Mouse (Mus musculus): ENCODE results near the gene Ttyh3. TPM values are rescaled to one million over a fixed set of nuclear protein-coding genes. Genes with fewer than 3 reads are reported as not detected.

Ttyh3 gene
- polyA plus RNA-seq, 1 experiment from 2014 or later = 16.3 TPM

GRCm38 (mm10) chr5:140624238-140624637 lies 24.6 kb downstream of the Ttyh3 start:
- no peak overlapping the region for H3K27ac ChIP-seq (ENCODE audit: low read length)
- WGBS = 91% methylated on average over 5 of the region's 5 CpGs
- no peak for ATAC-seq (replicated peaks; ENCODE audit: extremely low read depth, insufficient read depth, low FRiP score)

GRCm38 (mm10) chr5:140623791-140624190 lies 25.0 kb downstream of the Ttyh3 start:
- Histone ChIP-seq H3K4me3 (ENCODE audit: low read length) (no peak overlapping the region), H3K27me3 (ENCODE audit: control insufficient read depth, insufficient read depth, low read length) (no peaks in the 10 kb centered on the region), H3K4me1 (ENCODE audit: control insufficient read depth, insufficient read depth, low read length) (no peaks in the 10 kb centered on the region), H3K27ac (ENCODE audit: low read length) (no peak overlapping the region), H3K36me3 (ENCODE audit: control insufficient read depth, insufficient read depth) (peaks cover 48% of the 10 kb centered on the region), H3K9ac (ENCODE audit: low read length) (no peak overlapping the region), H3K9me3 (replicated peaks; ENCODE audit: control insufficient read depth, low read length) (peaks cover 9% of the 10 kb centered on the region), H3K4me2 (ENCODE audit: low read depth, low read length) (no peak overlapping the region)
- 65% methylated on average over 4 of the region's 4 CpGs for WGBS
- no peak for ATAC-seq (replicated peaks; ENCODE audit: extremely low read depth, insufficient read depth, low FRiP score)

More at GRCm38 (mm10) chr5:140624238-140624637, 24.6 kb downstream of the Ttyh3 start:
- Histone ChIP-seq H3K4me3 (ENCODE audit: low read length) (no peak overlapping the region), H3K9me3 (replicated peaks; ENCODE audit: control insufficient read depth, low read length) (peaks cover 9% of the 10 kb centered on the region), H3K4me1 (ENCODE audit: control insufficient read depth, insufficient read depth, low read length) (no peaks in the 10 kb centered on the region), H3K4me2 (ENCODE audit: low read depth, low read length) (no peak overlapping the region), H3K9ac (ENCODE audit: low read length) (no peak overlapping the region), H3K36me3 (ENCODE audit: control insufficient read depth, insufficient read depth) (peaks cover 52% of the 10 kb centered on the region), H3K27me3 (ENCODE audit: control insufficient read depth, insufficient read depth, low read length) (no peaks in the 10 kb centered on the region)

- 92% methylated on average over 23 of the region's 23 CpGs for WGBS
- no peak overlapping the region for H3K4me3 ChIP-seq (ENCODE audit: low read length)
- H3K9me3 ChIP-seq (replicated peaks; ENCODE audit: control insufficient read depth, low read length) = peaks cover 6% of the 10 kb centered on the region
- H3K4me1 ChIP-seq (ENCODE audit: control insufficient read depth, insufficient read depth, low read length) = no peaks in the 10 kb centered on the region
- no peak overlapping the region for H3K9ac ChIP-seq (ENCODE audit: low read length)
- no peak overlapping the region for H3K27ac ChIP-seq (ENCODE audit: low read length)
- peaks cover 41% of the 10 kb centered on the region for H3K36me3 ChIP-seq (ENCODE audit: control insufficient read depth, insufficient read depth)
- no peaks in the 10 kb centered on the region for H3K27me3 ChIP-seq (ENCODE audit: control insufficient read depth, insufficient read depth, low read length)
- H3K4me2 ChIP-seq (ENCODE audit: low read depth, low read length) = no peak overlapping the region
- ATAC-seq (replicated peaks; ENCODE audit: extremely low read depth, insufficient read depth, low FRiP score) = no peak
These were observed 25.7 kb downstream of the Ttyh3 start for GRCm38 (mm10) chr5:140622978-140623670.

GRCm38 (mm10) chr5:140621517-140621916 lies 27.3 kb downstream of the Ttyh3 start:
- 0 out of 2 replicates have a peak, but pooled peaks cover under 1% of the 10 kb centered on the region for H3K4me1 ChIP-seq (ENCODE audit: control insufficient read depth, insufficient read depth, low read length)
- H3K4me2 ChIP-seq (ENCODE audit: low read depth, low read length) = no peak overlapping the region
- no peak for ATAC-seq (replicated peaks; ENCODE audit: extremely low read depth, insufficient read depth, low FRiP score)
- peaks cover 30% of the 10 kb centered on the region for H3K36me3 ChIP-seq (ENCODE audit: control insufficient read depth, insufficient read depth)
- no peak overlapping the region for H3K4me3 ChIP-seq (ENCODE audit: low read length)
- H3K9ac ChIP-seq (ENCODE audit: low read length) = 0 out of 2 replicates have a peak overlapping the region, but pooled peaks have one; percentile 5
- no peaks in the 10 kb centered on the region for H3K9me3 ChIP-seq (replicated peaks; ENCODE audit: control insufficient read depth, low read length)
- H3K27me3 ChIP-seq (ENCODE audit: control insufficient read depth, insufficient read depth, low read length) = no peaks in the 10 kb centered on the region
- no peak overlapping the region for H3K27ac ChIP-seq (ENCODE audit: low read length)
- 66% methylated on average over 10 of the region's 10 CpGs for WGBS

GRCm38 (mm10) chr5:140621092-140621491 lies 27.7 kb downstream of the Ttyh3 start:
- 0 out of 2 replicates have a peak, but pooled peaks cover 4% of the 10 kb centered on the region for H3K4me1 ChIP-seq (ENCODE audit: control insufficient read depth, insufficient read depth, low read length)
- H3K36me3 ChIP-seq (ENCODE audit: control insufficient read depth, insufficient read depth) = peaks cover 26% of the 10 kb centered on the region
- H3K27me3 ChIP-seq (ENCODE audit: control insufficient read depth, insufficient read depth, low read length) = no peaks in the 10 kb centered on the region
- WGBS = 64% methylated on average over 9 of the region's 9 CpGs
- no peak overlapping the region for H3K4me2 ChIP-seq (ENCODE audit: low read depth, low read length)
- no peak for ATAC-seq (replicated peaks; ENCODE audit: extremely low read depth, insufficient read depth, low FRiP score)
- H3K27ac ChIP-seq (ENCODE audit: low read length) = no peak overlapping the region
- no peaks in the 10 kb centered on the region for H3K9me3 ChIP-seq (replicated peaks; ENCODE audit: control insufficient read depth, low read length)
- no peak overlapping the region for H3K4me3 ChIP-seq (ENCODE audit: low read length)
- H3K9ac ChIP-seq (ENCODE audit: low read length) = no peak overlapping the region

- Histone ChIP-seq H3K36me3 (ENCODE audit: control insufficient read depth, insufficient read depth) (peaks cover 22% of the 10 kb centered on the region), H3K4me3 (ENCODE audit: low read length) (no peak overlapping the region), H3K4me2 (ENCODE audit: low read depth, low read length) (no peak overlapping the region), H3K27me3 (ENCODE audit: control insufficient read depth, insufficient read depth, low read length) (no peaks in the 10 kb centered on the region), H3K9me3 (replicated peaks; ENCODE audit: control insufficient read depth, low read length) (no peaks in the 10 kb centered on the region), H3K4me1 (ENCODE audit: control insufficient read depth, insufficient read depth, low read length) (0 out of 2 replicates have a peak, but pooled peaks cover 4% of the 10 kb centered on the region), H3K27ac (ENCODE audit: low read length) (no peak overlapping the region), H3K9ac (ENCODE audit: low read length) (no peak overlapping the region)
- ATAC-seq (replicated peaks; ENCODE audit: extremely low read depth, insufficient read depth, low FRiP score) = no peak
- WGBS = 56% methylated on average over 7 of the region's 7 CpGs
These were observed 28.7 kb downstream of the Ttyh3 start for GRCm38 (mm10) chr5:140619895-140620736.

GRCm38 (mm10) chr5:140619151-140619771 lies 29.6 kb downstream of the Ttyh3 start:
- no peak for ATAC-seq (replicated peaks; ENCODE audit: extremely low read depth, insufficient read depth, low FRiP score)
- Histone ChIP-seq H3K4me2 (ENCODE audit: low read depth, low read length) (no peak overlapping the region), H3K4me3 (ENCODE audit: low read length) (no peak overlapping the region), H3K36me3 (ENCODE audit: control insufficient read depth, insufficient read depth) (peaks cover 16% of the 10 kb centered on the region), H3K9me3 (replicated peaks; ENCODE audit: control insufficient read depth, low read length) (no peaks in the 10 kb centered on the region), H3K27ac (ENCODE audit: low read length) (no peak overlapping the region), H3K27me3 (ENCODE audit: control insufficient read depth, insufficient read depth, low read length) (no peaks in the 10 kb centered on the region), H3K4me1 (ENCODE audit: control insufficient read depth, insufficient read depth, low read length) (0 out of 2 replicates have a peak, but pooled peaks cover 4% of the 10 kb centered on the region), H3K9ac (ENCODE audit: low read length) (no peak overlapping the region)
- WGBS = 21% methylated on average over 6 of the region's 6 CpGs

GRCm38 (mm10) chr5:140617714-140618113 lies 31.1 kb downstream of the Ttyh3 start:
- Histone ChIP-seq H3K9me3 (replicated peaks; ENCODE audit: control insufficient read depth, low read length) (no peaks in the 10 kb centered on the region), H3K9ac (ENCODE audit: low read length) (no peak overlapping the region), H3K27ac (ENCODE audit: low read length) (no peak overlapping the region), H3K4me1 (ENCODE audit: control insufficient read depth, insufficient read depth, low read length) (0 out of 2 replicates have a peak, but pooled peaks cover 4% of the 10 kb centered on the region), H3K4me2 (ENCODE audit: low read depth, low read length) (no peak overlapping the region), H3K36me3 (ENCODE audit: control insufficient read depth, insufficient read depth) (peaks cover 4% of the 10 kb centered on the region), H3K4me3 (ENCODE audit: low read length) (no peak overlapping the region), H3K27me3 (ENCODE audit: control insufficient read depth, insufficient read depth, low read length) (no peaks in the 10 kb centered on the region)
- no peak for ATAC-seq (replicated peaks; ENCODE audit: extremely low read depth, insufficient read depth, low FRiP score)
- 58% methylated on average over 5 of the region's 5 CpGs for WGBS
